Mouse (Mus musculus) erythroblast, embryonic 14.5 days (primary cell): ENCODE measurements around the gene Nrxn3.

ENCODE experiments used
- GATA1 ChIP-seq: IDR thresholded peaks from 2 replicates; pipeline ENCODE4 v1.6.1; 2012; ENCODE audit warnings: low read length, inconsistent platforms, mixed read lengths
- TAL1 ChIP-seq: IDR thresholded peaks from 3 replicates; pipeline ENCODE4 v1.6.1; 2012; ENCODE audit warnings: low read length, inconsistent platforms, mixed read lengths

- TF ChIP-seq TAL1 (no peak), GATA1 (no peak)
These were observed 987.8 kb downstream of the Nrxn3 start for GRCm38 (mm10) chr12:89710459-89710858.
